Mouse (Mus musculus): Measurements from ENCODE around the gene Cldn9. TPM values are rescaled to one million over a fixed set of nuclear protein-coding genes. Genes with fewer than 3 reads are reported as not detected.

The Cldn9 gene
- polyA plus RNA-seq, 1 experiment from 2014 or later = 18.3 TPM

- H3K4me2 ChIP-seq (replicated peaks) = no peak overlapping the region
- no peak for ATAC-seq (ENCODE audit: insufficient number of reproducible peaks, low FRiP score, low TSS enrichment, low read depth)
- H3K9me3 ChIP-seq (replicated peaks) = no peaks in the 10 kb centered on the region
- peaks cover 64% of the 10 kb centered on the region for H3K27me3 ChIP-seq
- 73% methylated on average over 9 of the region's 9 CpGs for WGBS
- H3K9ac ChIP-seq = no peak overlapping the region
- peaks cover 36% of the 10 kb centered on the region for H3K4me1 ChIP-seq
- no peak overlapping the region for H3K27ac ChIP-seq (replicated peaks)
- no peaks in the 10 kb centered on the region for H3K36me3 ChIP-seq
- H3K4me3 ChIP-seq (replicated peaks) = no peak overlapping the region
Measured at GRCm38 (mm10) chr17:23680336-23680735, 3.5 kb downstream of the Cldn9 start.

GRCm38 (mm10) chr17:23679127-23679835 lies 4.5 kb downstream of the Cldn9 start, which contains the start of gene Cldn6:
Cldn6 (plus strand) TSS chr17:23679249.
- Histone ChIP-seq H3K27ac (replicated peaks) (no peak within 1 kb of the TSS), H3K4me1 (peaks cover 46% of the 10 kb centered on the region)

DNA sequence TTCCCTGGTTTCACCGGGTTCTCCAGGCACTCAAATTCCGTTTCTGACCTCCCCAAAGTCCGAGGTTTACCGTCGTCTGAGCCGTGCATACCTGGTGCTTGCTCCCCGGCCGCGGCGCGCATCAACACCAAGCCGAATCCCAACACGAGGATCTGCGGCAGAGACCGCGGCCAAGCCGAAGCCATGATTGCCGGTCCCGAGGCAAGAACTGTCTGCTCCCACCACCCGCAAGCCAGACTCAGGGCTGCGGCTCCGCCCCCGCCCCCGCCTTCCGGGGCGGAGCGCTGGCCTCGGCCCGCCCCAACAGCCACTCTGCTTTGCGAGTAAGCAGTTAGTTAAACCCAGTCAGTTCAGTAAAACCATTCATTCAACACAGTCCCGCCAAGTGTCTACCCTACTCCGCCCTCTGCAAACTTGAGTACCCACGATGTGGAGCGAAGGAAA lies 6.6 kb downstream of the Cldn9 start, which contains the start of gene Tnfrsf12a:
Gene Tnfrsf12a, minus strand, starts transcription at position 233 of the 444 bp plus-strand sequence.
- peak within 1 kb of the TSS; percentile 97 for H3K4me2 ChIP-seq (replicated peaks)
- H3K27me3 ChIP-seq = peaks cover 41% of the 10 kb centered on the region
- H3K4me1 ChIP-seq = peaks cover 47% of the 10 kb centered on the region
- H3K36me3 ChIP-seq = no peaks in the 10 kb centered on the region
- H3K9me3 ChIP-seq (replicated peaks) = no peaks in the 10 kb centered on the region
- under 1% methylated on average over 34 of the region's 34 CpGs for WGBS
- peak; percentile 68 for ATAC-seq (ENCODE audit: insufficient number of reproducible peaks, low FRiP score, low TSS enrichment, low read depth)
- H3K27ac ChIP-seq (replicated peaks) = peak within 1 kb of the TSS; percentile 75
- H3K4me3 ChIP-seq (replicated peaks) = peak within 1 kb of the TSS; percentile 73
- peak within 1 kb of the TSS; percentile 29; the same call in 1 of the 2 replicates for H3K9ac ChIP-seq

More at GRCm38 (mm10) chr17:23679127-23679835, 4.5 kb downstream of the Cldn9 start, which contains the start of gene Cldn6:
- Histone ChIP-seq H3K27me3 (peaks cover 61% of the 10 kb centered on the region), H3K9me3 (replicated peaks) (no peaks in the 10 kb centered on the region), H3K4me2 (replicated peaks) (peak within 1 kb of the TSS; percentile 44), H3K4me3 (replicated peaks) (peak within 1 kb of the TSS; percentile 28), H3K9ac (no peak within 1 kb of the TSS; the same call in 1 of the 2 replicates), H3K36me3 (no peaks in the 10 kb centered on the region)
- ATAC-seq (ENCODE audit: insufficient number of reproducible peaks, low FRiP score, low TSS enrichment, low read depth) = no peak
- WGBS = 2% methylated on average over 38 of the region's 38 CpGs

GRCm38 (mm10) chr17:23676473-23677031 lies 7.3 kb downstream of the Cldn9 start:
- Histone ChIP-seq H3K4me1 (peaks cover 47% of the 10 kb centered on the region), H3K27ac (replicated peaks) (peak overlapping the region; percentile 51), H3K27me3 (peaks cover 34% of the 10 kb centered on the region), H3K9me3 (replicated peaks) (no peaks in the 10 kb centered on the region), H3K36me3 (no peaks in the 10 kb centered on the region), H3K4me3 (replicated peaks) (peak overlapping the region; percentile 73), H3K9ac (peak overlapping the region; percentile 29; the same call in 1 of the 2 replicates), H3K4me2 (replicated peaks) (peak overlapping the region; percentile 97)
- no peak for ATAC-seq (ENCODE audit: insufficient number of reproducible peaks, low FRiP score, low TSS enrichment, low read depth)
- WGBS = under 1% methylated on average over 37 of the region's 37 CpGs

- Histone ChIP-seq H3K4me1 (peaks cover 47% of the 10 kb centered on the region), H3K27ac (replicated peaks) (peak overlapping the region; percentile 76), H3K27me3 (peaks cover 26% of the 10 kb centered on the region), H3K4me2 (replicated peaks) (peak overlapping the region; percentile 97), H3K36me3 (peaks cover under 1% of the 10 kb centered on the region; the same call in 1 of the 2 replicates), H3K9me3 (replicated peaks) (no peaks in the 10 kb centered on the region), H3K4me3 (replicated peaks) (peak overlapping the region; percentile 73), H3K9ac (no peak overlapping the region)
- 9% methylated on average over 15 of the region's 15 CpGs for WGBS
- no peak for ATAC-seq (ENCODE audit: insufficient number of reproducible peaks, low FRiP score, low TSS enrichment, low read depth)
Measured at GRCm38 (mm10) chr17:23675564-23676281, 8.1 kb downstream of the Cldn9 start.

- H3K4me2 ChIP-seq (replicated peaks) = peak overlapping the region; percentile 97
- H3K27me3 ChIP-seq = peaks cover 20% of the 10 kb centered on the region
- peak overlapping the region; percentile 86 for H3K27ac ChIP-seq (replicated peaks)
- no peak overlapping the region for H3K9ac ChIP-seq
- H3K36me3 ChIP-seq = peaks cover 5% of the 10 kb centered on the region; the same call in 1 of the 2 replicates
- peaks cover 47% of the 10 kb centered on the region for H3K4me1 ChIP-seq
- H3K4me3 ChIP-seq (replicated peaks) = peak overlapping the region; percentile 73
- no peak for ATAC-seq (ENCODE audit: insufficient number of reproducible peaks, low FRiP score, low TSS enrichment, low read depth)
- H3K9me3 ChIP-seq (replicated peaks) = no peaks in the 10 kb centered on the region
- WGBS = 25% methylated on average over 5 of the region's 5 CpGs
Measured at GRCm38 (mm10) chr17:23675127-23675526, 8.7 kb downstream of the Cldn9 start.

GRCm38 (mm10) chr17:23674271-23674952 lies 9.4 kb downstream of the Cldn9 start:
- Histone ChIP-seq H3K36me3 (peaks cover 12% of the 10 kb centered on the region), H3K27me3 (peaks cover 13% of the 10 kb centered on the region), H3K4me2 (replicated peaks) (peak overlapping the region; percentile 97), H3K27ac (replicated peaks) (peak overlapping the region; percentile 86), H3K4me3 (replicated peaks) (peak overlapping the region; percentile 73), H3K9me3 (replicated peaks) (no peaks in the 10 kb centered on the region), H3K4me1 (peaks cover 46% of the 10 kb centered on the region), H3K9ac (peak overlapping the region; percentile 59)
- WGBS = 23% methylated on average over 9 of the region's 9 CpGs
- no peak for ATAC-seq (ENCODE audit: insufficient number of reproducible peaks, low FRiP score, low TSS enrichment, low read depth)

GRCm38 (mm10) chr17:23673424-23674073 lies 10.3 kb downstream of the Cldn9 start, which contains the start of the genes Hcfc1r1 and Thoc6:
Hcfc1r1 (plus strand) TSS chr17:23673596.
Thoc6 (minus strand) TSS chr17:23673882.
- Histone ChIP-seq H3K4me2 (replicated peaks) (peak within 1 kb of the TSS; percentile 97), H3K27me3 (peaks cover 4% of the 10 kb centered on the region), H3K4me3 (replicated peaks) (peak within 1 kb of the TSS; percentile 73), H3K27ac (replicated peaks) (peak within 1 kb of the TSS; percentile 86), H3K9ac (peak within 1 kb of the TSS; percentile 59), H3K4me1 (peaks cover 42% of the 10 kb centered on the region), H3K9me3 (replicated peaks) (no peaks in the 10 kb centered on the region), H3K36me3 (peaks cover 21% of the 10 kb centered on the region)
- peak; percentile 90 for ATAC-seq (ENCODE audit: insufficient number of reproducible peaks, low FRiP score, low TSS enrichment, low read depth)
- 0% methylated on average over 45 of the region's 45 CpGs for WGBS

DNA sequence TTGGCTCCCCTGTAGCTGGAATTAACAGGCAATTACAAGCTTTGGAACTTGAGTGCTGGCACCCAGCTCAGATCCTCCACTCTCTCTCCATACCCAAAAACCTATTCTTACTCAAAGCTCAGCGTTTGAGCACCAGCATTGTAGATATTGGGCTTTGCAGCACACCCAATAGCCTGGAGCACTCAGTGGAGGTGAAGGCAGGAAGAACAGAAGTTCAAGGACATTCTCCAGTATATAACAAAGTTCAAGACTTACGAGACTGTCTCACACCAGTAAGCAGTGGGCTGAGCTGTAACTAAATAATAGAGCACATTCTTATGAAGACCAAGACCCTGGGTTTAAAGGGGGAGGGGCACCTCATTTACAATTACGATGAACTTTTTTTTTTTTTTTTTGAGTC lies 11.1 kb downstream of the Cldn9 start:
- Histone ChIP-seq H3K36me3 (peaks cover 22% of the 10 kb centered on the region), H3K9me3 (replicated peaks) (no peaks in the 10 kb centered on the region), H3K27ac (replicated peaks) (no peak overlapping the region), H3K4me2 (replicated peaks) (peak overlapping the region; percentile 97), H3K9ac (0 out of 2 replicates have a peak overlapping the region, but pooled peaks have one; percentile 44), H3K4me3 (replicated peaks) (peak overlapping the region; percentile 73), H3K27me3 (no peaks in the 10 kb centered on the region), H3K4me1 (peaks cover 41% of the 10 kb centered on the region)
- no peak for ATAC-seq (ENCODE audit: insufficient number of reproducible peaks, low FRiP score, low TSS enrichment, low read depth)
- WGBS = 63% methylated on average over 3 of the region's 3 CpGs

GRCm38 (mm10) chr17:23671519-23671918 lies 12.3 kb downstream of the Cldn9 start:
- no peak for ATAC-seq (ENCODE audit: insufficient number of reproducible peaks, low FRiP score, low TSS enrichment, low read depth)
- H3K4me1 ChIP-seq = peaks cover 33% of the 10 kb centered on the region
- peaks cover 33% of the 10 kb centered on the region for H3K36me3 ChIP-seq
- H3K4me3 ChIP-seq (replicated peaks) = no peak overlapping the region
- H3K27ac ChIP-seq (replicated peaks) = no peak overlapping the region
- WGBS = 92% methylated on average over 3 of the region's 3 CpGs
- no peak overlapping the region for H3K9ac ChIP-seq
- H3K27me3 ChIP-seq = no peaks in the 10 kb centered on the region
- no peaks in the 10 kb centered on the region for H3K9me3 ChIP-seq (replicated peaks)
- H3K4me2 ChIP-seq (replicated peaks) = no peak overlapping the region

All from embryonic facial prominence, embryonic 15.5 days (tissue).